In genomic region chr9:107567702-107568319, GRCm38 (mm10) we compare ENCODE assay signal across 8 mouse cellular contexts. TPM values are rescaled to one million over a fixed set of nuclear protein-coding genes. Genes with fewer than 3 reads are reported as not detected.
A peak's percentile ranks its signal among the peaks of the same experiment; 100 is the strongest.
DNase-seq lines count a peak whose midpoint lies in the region; ATAC-seq lines count a peak whose summit lies in the region.

TSS of gene Hyal2 (plus strand) at chr9:107567945.

- no peaks in the 10 kb centered on the region for H3K9me3 ChIP-seq in forebrain, embryonic 14.5 days (replicated peaks; ENCODE audit: control insufficient read depth, low read length)
- no peaks in the 10 kb centered on the region for H3K9me3 ChIP-seq in hindbrain, embryonic 10.5 days

- 4% methylated on average over 18 of the region's 18 CpGs for WGBS in forebrain, embryonic 14.5 days
- WGBS in hindbrain, embryonic 10.5 days, result 4% methylated on average over 18 of the region's 18 CpGs

- H3K27me3 ChIP-seq in forebrain, embryonic 14.5 days (replicated peaks; ENCODE audit: control insufficient read depth, insufficient read depth, low read length), result no peaks in the 10 kb centered on the region
- no peaks in the 10 kb centered on the region for H3K27me3 ChIP-seq in hindbrain, embryonic 10.5 days (ENCODE audit: insufficient read depth, poor library complexity, severe bottlenecking)

- peaks cover 43% of the 10 kb centered on the region for H3K36me3 ChIP-seq in forebrain, embryonic 14.5 days (ENCODE audit: control insufficient read depth, insufficient read depth, low read length)
- peaks cover 54% of the 10 kb centered on the region for H3K36me3 ChIP-seq in hindbrain, embryonic 10.5 days

- no peak for DNase-seq in thymus, postnatal 0 days (ENCODE audit: low spot score)
- no peak for DNase-seq in thymus, adult 18-20 months
- no peak for DNase-seq in forebrain, embryonic 14.5 days (ENCODE audit: low spot score)
- DNase-seq in hindbrain, embryonic 10.5 days (ENCODE audit: low spot score), result peak; percentile 35
- DNase-seq in layer of hippocampus, postnatal 25 days (ENCODE audit: extremely low spot score in 1 of 2, low spot score in 1 of 2), result no peak
- peak; percentile 78 for DNase-seq in lung, postnatal 36 days
- no peak for DNase-seq in cerebellum, postnatal 4 days (ENCODE audit: low spot score in 2 of 2)

- H3K9ac ChIP-seq in forebrain, embryonic 14.5 days (ENCODE audit: low read length), result peak within 1 kb of the TSS; percentile 92

- peak within 1 kb of the TSS; percentile 77 for H3K27ac ChIP-seq in forebrain, embryonic 14.5 days (ENCODE audit: low read depth, low read length)
- H3K27ac ChIP-seq in hindbrain, embryonic 10.5 days, result peak within 1 kb of the TSS; percentile 98

- no peak for ATAC-seq in forebrain, embryonic 14.5 days
- no peak for ATAC-seq in megakaryocyte-erythroid progenitor cell, adult 5-6 weeks (replicated peaks; ENCODE audit: low FRiP score, low TSS enrichment, poor library complexity, severe bottlenecking)

- peak within 1 kb of the TSS; percentile 92 for H3K4me2 ChIP-seq in forebrain, embryonic 14.5 days (ENCODE audit: low read length)

- peak within 1 kb of the TSS; percentile 88 for H3K4me3 ChIP-seq in forebrain, embryonic 14.5 days (ENCODE audit: low read depth, low read length)
- peak within 1 kb of the TSS; percentile 84 for H3K4me3 ChIP-seq in hindbrain, embryonic 10.5 days

- H3K4me1 ChIP-seq in forebrain, embryonic 14.5 days (ENCODE audit: control insufficient read depth, insufficient read depth, low read length), result peaks cover 31% of the 10 kb centered on the region
- H3K4me1 ChIP-seq in hindbrain, embryonic 10.5 days (replicated peaks), result peaks cover 88% of the 10 kb centered on the region

RNA-seq across cellular contexts. Expression of gene Hyal2, which starts in this region (rescaled TPM):
- 31.0 and 31.3 TPM in 2 replicates for polyA plus RNA-seq in thymus, postnatal 0 days (2015; fragmentation: Nextera tagmentation; extraction: Ambion mirVana)
- polyA plus RNA-seq in forebrain, embryonic 14.5 days (2014; fragmentation: Nextera tagmentation; extraction: Ambion mirVana), result 98.0 and 109 TPM in 2 replicates
- 134 and 135 TPM in 2 replicates for polyA plus RNA-seq in hindbrain, embryonic 10.5 days (2016; fragmentation: Nextera tagmentation; extraction: Ambion mirVana)
- total RNA-seq in layer of hippocampus, postnatal 25 days (2021), result 10 to 100 TPM; 13.2 to 17.8 TPM
- total RNA-seq in megakaryocyte-erythroid progenitor cell, adult 5-6 weeks (2014; fragmentation: Nextera tagmentation), result 7.6 and 23.6 TPM in 2 replicates
- 5.4 and 8.3 TPM in 2 replicates for total RNA-seq in megakaryocyte-erythroid progenitor cell, adult 5-6 weeks (2017)

Comparison
In these comparisons a context has a peak if more than half of its experiments do, and no peak if none do; other contexts are left out.
1. DNase-seq: peak in hindbrain, embryonic 10.5 days (single experiment) and lung, postnatal 36 days (single experiment); none in thymus, postnatal 0 days (single experiment), thymus, adult 18-20 months (0 of 2), forebrain, embryonic 14.5 days (single experiment), layer of hippocampus, postnatal 25 days (0 of 2) and cerebellum, postnatal 4 days (0 of 2).